Mouse (Mus musculus): Measurements from ENCODE around the gene Eva1b. TPM values are rescaled to one million over a fixed set of nuclear protein-coding genes. Genes with fewer than 3 reads are reported as not detected.

Gene Eva1b
- 15.0 TPM for total RNA-seq (2023)

GRCm38 (mm10) chr4:126147533-126148160 is at the start of gene Eva1b:
TSS of gene Eva1b (plus strand) at chr4:126147744.

GRCm38 (mm10) chr4:126103590-126104068 is 43.9 kb upstream of the Eva1b start, which contains the start of gene Stk40:
TSS of gene Stk40 (plus strand) at chr4:126103957.

DNA sequence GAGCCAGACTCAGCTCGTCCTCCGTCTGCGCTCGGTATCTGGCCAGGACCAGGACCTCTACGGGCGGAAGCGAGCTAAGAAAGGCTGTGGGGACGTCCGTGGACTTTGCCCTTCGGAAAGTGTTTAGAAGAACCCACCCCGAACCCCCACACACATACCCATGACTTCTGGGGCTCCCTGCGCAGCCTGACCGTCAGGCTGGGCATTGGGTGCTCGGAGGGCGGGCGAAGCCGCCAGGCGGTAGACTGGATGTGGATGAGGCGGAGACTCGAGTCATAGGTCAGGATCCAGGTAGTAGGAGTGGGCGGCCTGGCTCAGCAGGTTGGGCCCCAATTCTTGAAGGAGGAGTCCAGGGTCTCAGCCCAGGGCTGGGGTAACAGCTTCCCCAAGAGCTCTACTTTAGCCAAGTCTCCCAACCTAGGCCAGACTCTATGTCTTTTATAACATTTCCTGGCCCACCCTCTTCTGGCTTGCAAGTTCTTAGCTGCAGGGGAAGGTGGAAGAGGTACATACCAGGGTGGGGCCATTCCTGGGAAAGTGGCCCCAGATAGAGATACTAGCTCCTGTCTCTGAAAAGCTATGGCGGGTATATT is 15.6 kb downstream of the Eva1b start, which contains the start of gene Sh3d21:
Sh3d21 (minus strand) TSS at position 425 of the 593 bp plus-strand sequence.

Other genes with a start within 250 kb of the Eva1b start
- 4.6 TPM for gene Csf3r, start 123.2 kb upstream of the Eva1b start, total RNA-seq (2023)
- gene Mrps15, start 100.8 kb upstream of the Eva1b start, total RNA-seq (2023): 46.9 TPM
- gene Oscp1, start 89.2 kb upstream of the Eva1b start, total RNA-seq (2023): 1.2 TPM
- gene Lsm10, start 51.1 kb upstream of the Eva1b start, total RNA-seq (2023): 11.0 TPM
- 25.2 TPM for gene Stk40, start 43.8 kb upstream of the Eva1b start, total RNA-seq (2023)
- gene Sh3d21, start 15.7 kb downstream of the Eva1b start, total RNA-seq (2023): 1.0 TPM
- 645 TPM for gene Thrap3, start 55.0 kb downstream of the Eva1b start, total RNA-seq (2023)
- 52.5 TPM for gene Map7d1, start 108.6 kb downstream of the Eva1b start, total RNA-seq (2023)
- 36.3 TPM for gene Trappc3, start 114.6 kb downstream of the Eva1b start, total RNA-seq (2023)
- not detected for gene Col8a2, start 139.0 kb downstream of the Eva1b start, total RNA-seq (2023)
- 37.7 TPM for gene Adprhl2, start 174.0 kb downstream of the Eva1b start, total RNA-seq (2023)
- not detected for gene Tekt2, start 177.9 kb downstream of the Eva1b start, total RNA-seq (2023)